In the genomic region with DNA sequence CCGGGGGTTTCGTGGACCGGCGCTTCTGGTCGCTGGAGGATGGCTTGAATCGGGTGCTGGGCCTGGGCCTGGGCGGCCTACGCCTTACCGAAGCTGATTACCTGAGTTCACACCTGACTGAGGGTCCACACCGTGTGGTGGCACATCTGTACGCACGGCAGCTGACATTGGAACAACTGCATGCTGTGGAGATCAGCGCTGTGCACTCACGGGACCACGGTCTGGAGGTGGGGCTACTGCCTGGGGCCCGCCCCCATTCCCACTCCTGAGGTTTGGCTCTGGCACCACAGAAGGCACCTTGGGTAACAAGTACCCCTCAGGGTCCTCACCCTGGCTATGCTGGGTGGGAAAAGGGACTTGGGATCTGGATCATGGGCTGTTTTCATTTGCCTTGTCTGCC, we compare ENCODE assay signal across 9 mouse cellular contexts. TPM values are rescaled to one million over a fixed set of nuclear protein-coding genes. Genes with fewer than 3 reads are reported as not detected.
A peak's percentile ranks its signal among the peaks of the same experiment; 100 is the strongest.
DNase-seq lines count a peak whose midpoint lies in the region; ATAC-seq and TF ChIP-seq lines count a peak whose summit lies in the region.
"Had no signal": no experiment of that assay in that cellular context is flagged by ENCODE, and none has a peak within 500 bp of the region (broad histone marks: within the 10 kb centered on the region; RNA-seq: fewer than 3 reads in every experiment).

No protein-coding gene starts in this region.

- H3K4me1 ChIP-seq in heart, adult 2 months (ENCODE audit: control insufficient read depth, insufficient read depth, low read length): peaks cover 12% of the 10 kb centered on the region
- peaks cover 4 to 6% of the 10 kb centered on the region in 2 experiments; a peak in 3 of 4 replicates for H3K4me1 ChIP-seq in ES-E14 (ENCODE audit: control insufficient read depth in 2 of 2, insufficient read depth in 2 of 2, low read length in 2 of 2, poor library complexity in 1 of 2)
- H3K4me1 ChIP-seq in embryonic facial prominence, embryonic 14.5 days (ENCODE audit: control insufficient read depth, insufficient read depth, low read length): 0 out of 2 replicates have a peak, but pooled peaks cover 3% of the 10 kb centered on the region
- H3K4me1 ChIP-seq in hindbrain, embryonic 12.5 days: peaks cover 13% of the 10 kb centered on the region
- peaks cover 14% of the 10 kb centered on the region for H3K4me1 ChIP-seq in limb, embryonic 12.5 days (replicated peaks)
- H3K4me1 ChIP-seq in midbrain, embryonic 11.5 days (ENCODE audit: control insufficient read depth, insufficient read depth, low read length): peaks cover 7% of the 10 kb centered on the region

- H3K9me3 ChIP-seq in ES-E14 (ENCODE audit: control insufficient read depth, insufficient read depth, low read depth, low read length): no peaks in the 10 kb centered on the region
- no peaks in the 10 kb centered on the region for H3K9me3 ChIP-seq in embryonic facial prominence, embryonic 14.5 days (ENCODE audit: control insufficient read depth, low read length)
- no peaks in the 10 kb centered on the region for H3K9me3 ChIP-seq in hindbrain, embryonic 12.5 days (replicated peaks)
- H3K9me3 ChIP-seq in limb, embryonic 12.5 days: no peaks in the 10 kb centered on the region
- H3K9me3 ChIP-seq in midbrain, embryonic 11.5 days (ENCODE audit: control insufficient read depth, low read length): no peaks in the 10 kb centered on the region

- no peak; the same call in 1 of the 2 replicates for TF ChIP-seq POLR2A in heart, adult 2 months (IDR thresholded peaks at IDR 0.05; ENCODE audit: insufficient read depth, low read depth, low read length)

- intact Hi-C loops in heart, adult 2 months (cut with DNase I): loop anchor here (1.0 kb wide), 1 partner anchor 24 kb away; no protein-coding TSS in a partner anchor
- intact Hi-C loops in heart, postnatal 25 days (cut with DNase I): loop anchor here (2.0 kb wide), 1 partner anchor 23 kb away; no protein-coding TSS in a partner anchor

- ATAC-seq in embryonic facial prominence, embryonic 14.5 days (ENCODE audit: low read depth): peak; percentile 74
- peak; percentile 70 for ATAC-seq in hindbrain, embryonic 12.5 days (ENCODE audit: low FRiP score)
- peak; percentile 50 for ATAC-seq in limb, embryonic 12.5 days (ENCODE audit: insufficient number of reproducible peaks, insufficient read depth, low FRiP score, low TSS enrichment, low read depth)
- peak; percentile 65 for ATAC-seq in midbrain, embryonic 11.5 days (ENCODE audit: low FRiP score)

- 3% methylated on average over 16 of the region's 16 CpGs for WGBS in heart, adult 2 months
- 2% methylated on average over 16 of the region's 16 CpGs for WGBS in embryonic facial prominence, embryonic 14.5 days
- WGBS in hindbrain, embryonic 12.5 days: 5% methylated on average over 16 of the region's 16 CpGs
- WGBS in limb, embryonic 12.5 days: 3% methylated on average over 16 of the region's 16 CpGs
- WGBS in midbrain, embryonic 11.5 days: 4% methylated on average over 16 of the region's 16 CpGs

- TF ChIP-seq CTCF in heart, adult 2 months (IDR thresholded peaks at IDR 0.05): no peak

- no peak for TF ChIP-seq EP300 in heart, adult 2 months (IDR thresholded peaks at IDR 0.05; ENCODE audit: insufficient read depth, low read depth, low read length)

- H3K4me2 ChIP-seq in embryonic facial prominence, embryonic 14.5 days (ENCODE audit: low read depth, low read length): peak overlapping the region; percentile 76
- peak overlapping the region; percentile 94 for H3K4me2 ChIP-seq in hindbrain, embryonic 12.5 days (replicated peaks)
- H3K4me2 ChIP-seq in limb, embryonic 12.5 days: peak overlapping the region; percentile 89
- H3K4me2 ChIP-seq in midbrain, embryonic 11.5 days: peak overlapping the region; percentile 98

- no peaks in the 10 kb centered on the region for H3K27me3 ChIP-seq in heart, adult 2 months (ENCODE audit: control insufficient read depth, insufficient read depth, low read length)
- H3K27me3 ChIP-seq in embryonic facial prominence, embryonic 14.5 days (replicated peaks; ENCODE audit: control insufficient read depth, insufficient read depth, low read length): no peaks in the 10 kb centered on the region
- H3K27me3 ChIP-seq in hindbrain, embryonic 12.5 days: no peaks in the 10 kb centered on the region
- no peaks in the 10 kb centered on the region for H3K27me3 ChIP-seq in limb, embryonic 12.5 days
- no peaks in the 10 kb centered on the region for H3K27me3 ChIP-seq in midbrain, embryonic 11.5 days (ENCODE audit: control insufficient read depth, insufficient read depth, low read length)

- H3K27ac ChIP-seq in heart, adult 2 months: peak overlapping the region; percentile 82
- peak overlapping the region; percentile 42; the same call in 1 of the 2 replicates for H3K27ac ChIP-seq in ES-E14 (ENCODE audit: insufficient read depth, low read depth, low read length, poor library complexity, severe bottlenecking)
- peak overlapping the region; percentile 83 for H3K27ac ChIP-seq in embryonic facial prominence, embryonic 14.5 days (replicated peaks; ENCODE audit: low read depth, low read length)
- H3K27ac ChIP-seq in hindbrain, embryonic 12.5 days: peak overlapping the region; percentile 85
- peak overlapping the region; percentile 89 for H3K27ac ChIP-seq in limb, embryonic 12.5 days
- peak overlapping the region; percentile 28; the same call in 1 of the 2 replicates for H3K27ac ChIP-seq in midbrain, embryonic 11.5 days (ENCODE audit: low read depth, low read length)

- no peaks in the 10 kb centered on the region for H3K36me3 ChIP-seq in heart, adult 2 months (ENCODE audit: control insufficient read depth, insufficient read depth, low read length)
- peaks cover 38% of the 10 kb centered on the region for H3K36me3 ChIP-seq in ES-E14 (ENCODE audit: control insufficient read depth, insufficient read depth, low read length, poor library complexity, severe bottlenecking)
- peaks cover 75% of the 10 kb centered on the region for H3K36me3 ChIP-seq in embryonic facial prominence, embryonic 14.5 days (ENCODE audit: control insufficient read depth, insufficient read depth, low read length)
- peaks cover 73% of the 10 kb centered on the region for H3K36me3 ChIP-seq in hindbrain, embryonic 12.5 days
- H3K36me3 ChIP-seq in limb, embryonic 12.5 days: peaks cover 82% of the 10 kb centered on the region
- H3K36me3 ChIP-seq in midbrain, embryonic 11.5 days (ENCODE audit: control insufficient read depth, insufficient read depth, low read length): peaks cover 5% of the 10 kb centered on the region; the same call in 1 of the 2 replicates

- no peaks in the 10 kb centered on the region; the same call in 1 of the 2 replicates for H3K79me2 ChIP-seq in heart, adult 2 months (replicated peaks; ENCODE audit: control insufficient read depth, insufficient read depth, low read length)

- peak overlapping the region; percentile 88 for H3K9ac ChIP-seq in heart, adult 2 months (ENCODE audit: low read depth, low read length)
- H3K9ac ChIP-seq in ES-E14 (ENCODE audit: insufficient read depth, low read depth, low read length, poor library complexity, severe bottlenecking): peak overlapping the region; percentile 90
- H3K9ac ChIP-seq in embryonic facial prominence, embryonic 14.5 days (ENCODE audit: low read depth, low read length): peak overlapping the region; percentile 92
- peak overlapping the region; percentile 94 for H3K9ac ChIP-seq in hindbrain, embryonic 12.5 days
- peak overlapping the region; percentile 89 for H3K9ac ChIP-seq in limb, embryonic 12.5 days (replicated peaks)
- peak overlapping the region; percentile 83 for H3K9ac ChIP-seq in midbrain, embryonic 11.5 days (ENCODE audit: low read length)

- H3K4me3 ChIP-seq in heart, adult 2 months: peak overlapping the region; percentile 83
- peak overlapping the region; percentile 84 to 93 for H3K4me3 ChIP-seq in ES-E14 (ENCODE audit: insufficient read depth in 1 of 2, low read depth in 1 of 2, low read length in 2 of 2, poor library complexity in 1 of 2, severe bottlenecking in 1 of 2)
- peak overlapping the region; percentile 82 for H3K4me3 ChIP-seq in embryonic facial prominence, embryonic 14.5 days (ENCODE audit: low read depth, low read length)
- H3K4me3 ChIP-seq in hindbrain, embryonic 12.5 days: peak overlapping the region; percentile 89
- H3K4me3 ChIP-seq in limb, embryonic 12.5 days (replicated peaks): peak overlapping the region; percentile 92
- peak overlapping the region; percentile 84 for H3K4me3 ChIP-seq in midbrain, embryonic 11.5 days (ENCODE audit: low read depth, low read length)

- in situ Hi-C loops in ES-E14 (cut with MboI; ENCODE audit: low sequenced_read_pairs in 2 of 2, unreplicated experiment in 2 of 2): no loop called here

- DNase-seq in heart, adult 2 months: peak in 1 of 2 experiments; percentile 36
- DNase-seq in heart, postnatal 25 days (ENCODE audit: low spot score): no peak
- DNase-seq in ES-E14 (ENCODE audit: low read depth, low spot score): peak; percentile 29
- DNase-seq in embryonic facial prominence, embryonic 14.5 days (ENCODE audit: low spot score): peak; percentile 62
- no peak for DNase-seq in midbrain, embryonic 11.5 days (ENCODE audit: low spot score, missing footprints)
- DNase-seq in B cell, adult 2 months: no peak

RNA-seq across cellular contexts. Expression of gene Nudt16l1, which starts 0.9 kb away (rescaled TPM):
- 10 to 100 TPM; 16.7 to 17.1 TPM for total RNA-seq in heart, adult 2 months (2021)
- 38.9 and 44.5 TPM in 2 replicates for polyA plus RNA-seq in heart, adult 2 months (2012; rRNA removed)
- 10 to 100 TPM; 20.5 to 24.3 TPM for total RNA-seq in heart, postnatal 25 days (2021)
- total RNA-seq in ES-E14 (2012; rRNA removed): 39.6 and 40.0 TPM in 2 replicates
- polyA plus RNA-seq in embryonic facial prominence, embryonic 14.5 days (2014; fragmentation: Nextera tagmentation; extraction: Ambion mirVana): 143 and 162 TPM in 2 replicates
- 121 and 134 TPM in 2 replicates for polyA plus RNA-seq in hindbrain, embryonic 12.5 days (2016; fragmentation: Nextera tagmentation; extraction: Ambion mirVana)
- polyA plus RNA-seq in limb, embryonic 12.5 days (2016; fragmentation: Nextera tagmentation; extraction: Ambion mirVana): 168 and 171 TPM in 2 replicates
- 120 and 132 TPM in 2 replicates for polyA plus RNA-seq in midbrain, embryonic 11.5 days (2014; fragmentation: Nextera tagmentation; extraction: Ambion mirVana)

RNA-seq across cellular contexts. Expression of gene Anks3, which starts 24.6 kb away (rescaled TPM):
- total RNA-seq in heart, adult 2 months (2021): 10 to 100 TPM; 11.4 to 12.7 TPM
- polyA plus RNA-seq in heart, adult 2 months (2012; rRNA removed): 21.3 and 30.4 TPM in 2 replicates
- total RNA-seq in heart, postnatal 25 days (2021): 10 to 100 TPM; 13.8 to 14.1 TPM
- total RNA-seq in ES-E14 (2012; rRNA removed): 34.9 and 46.7 TPM in 2 replicates
- 48.3 and 53.9 TPM in 2 replicates for polyA plus RNA-seq in embryonic facial prominence, embryonic 14.5 days (2014; fragmentation: Nextera tagmentation; extraction: Ambion mirVana)
- polyA plus RNA-seq in hindbrain, embryonic 12.5 days (2016; fragmentation: Nextera tagmentation; extraction: Ambion mirVana): 66.7 and 68.0 TPM in 2 replicates
- 63.0 and 67.6 TPM in 2 replicates for polyA plus RNA-seq in limb, embryonic 12.5 days (2016; fragmentation: Nextera tagmentation; extraction: Ambion mirVana)
- 39.8 and 42.4 TPM in 2 replicates for polyA plus RNA-seq in midbrain, embryonic 11.5 days (2014; fragmentation: Nextera tagmentation; extraction: Ambion mirVana)

RNA-seq across cellular contexts. Expression of gene Mgrn1, which starts 53.4 kb away (rescaled TPM):
- 100 to 1,000 TPM; 148 to 168 TPM for total RNA-seq in heart, adult 2 months (2021)
- 274 and 284 TPM in 2 replicates for polyA plus RNA-seq in heart, adult 2 months (2012; rRNA removed)
- total RNA-seq in heart, postnatal 25 days (2021): 100 to 1,000 TPM; 147 to 148 TPM
- total RNA-seq in ES-E14 (2012; rRNA removed): 24.0 and 25.7 TPM in 2 replicates
- 76.2 and 87.8 TPM in 2 replicates for polyA plus RNA-seq in embryonic facial prominence, embryonic 14.5 days (2014; fragmentation: Nextera tagmentation; extraction: Ambion mirVana)
- 91.1 and 94.0 TPM in 2 replicates for polyA plus RNA-seq in hindbrain, embryonic 12.5 days (2016; fragmentation: Nextera tagmentation; extraction: Ambion mirVana)
- 87.1 and 87.5 TPM in 2 replicates for polyA plus RNA-seq in limb, embryonic 12.5 days (2016; fragmentation: Nextera tagmentation; extraction: Ambion mirVana)
- 63.8 and 66.9 TPM in 2 replicates for polyA plus RNA-seq in midbrain, embryonic 11.5 days (2014; fragmentation: Nextera tagmentation; extraction: Ambion mirVana)

RNA-seq across cellular contexts. Expression of gene Sept12, which starts 58.2 kb away (rescaled TPM):
- not detected for total RNA-seq in heart, adult 2 months (2021)
- 0.20 and 0.23 TPM in 2 replicates for polyA plus RNA-seq in heart, adult 2 months (2012; rRNA removed)
- not detected for total RNA-seq in heart, postnatal 25 days (2021)
- 0.13 and 0.16 TPM in 2 replicates for total RNA-seq in ES-E14 (2012; rRNA removed)
- 0.22 TPM in 1 of 2 replicates, not detected in the other for polyA plus RNA-seq in embryonic facial prominence, embryonic 14.5 days (2014; fragmentation: Nextera tagmentation; extraction: Ambion mirVana)
- polyA plus RNA-seq in hindbrain, embryonic 12.5 days (2016; fragmentation: Nextera tagmentation; extraction: Ambion mirVana): not detected in 2 replicates
- polyA plus RNA-seq in limb, embryonic 12.5 days (2016; fragmentation: Nextera tagmentation; extraction: Ambion mirVana): 0.08 TPM in 1 of 2 replicates, not detected in the other
- polyA plus RNA-seq in midbrain, embryonic 11.5 days (2014; fragmentation: Nextera tagmentation; extraction: Ambion mirVana): not detected in 2 replicates
- polyA plus RNA-seq: brain, embryonic 14.5 days had no signal

RNA-seq across cellular contexts. Expression of gene Ubald1, which starts 59.3 kb away (rescaled TPM):
- total RNA-seq in heart, adult 2 months (2021): 10 to 100 TPM; 17.2 to 18.3 TPM
- 18.2 and 24.5 TPM in 2 replicates for polyA plus RNA-seq in heart, adult 2 months (2012; rRNA removed)
- 10 to 100 TPM; 20.2 to 20.9 TPM for total RNA-seq in heart, postnatal 25 days (2021)
- 26.7 and 41.3 TPM in 2 replicates for total RNA-seq in ES-E14 (2012; rRNA removed)
- polyA plus RNA-seq in embryonic facial prominence, embryonic 14.5 days (2014; fragmentation: Nextera tagmentation; extraction: Ambion mirVana): 36.3 and 39.0 TPM in 2 replicates
- 38.8 and 40.6 TPM in 2 replicates for polyA plus RNA-seq in hindbrain, embryonic 12.5 days (2016; fragmentation: Nextera tagmentation; extraction: Ambion mirVana)
- 31.5 and 35.3 TPM in 2 replicates for polyA plus RNA-seq in limb, embryonic 12.5 days (2016; fragmentation: Nextera tagmentation; extraction: Ambion mirVana)
- 22.1 and 22.2 TPM in 2 replicates for polyA plus RNA-seq in midbrain, embryonic 11.5 days (2014; fragmentation: Nextera tagmentation; extraction: Ambion mirVana)

Comparison
In these comparisons a context has a peak if more than half of its experiments do, and no peak if none do; other contexts are left out.
1. DNase-seq: peak in ES-E14 (single experiment) and embryonic facial prominence, embryonic 14.5 days (single experiment); none in heart, postnatal 25 days (single experiment), midbrain, embryonic 11.5 days (single experiment) and B cell, adult 2 months (0 of 2).
2. H3K27ac ChIP-seq: peak in every context shown above with its lines; median percentile 89 in limb, embryonic 12.5 days; 85 in hindbrain, embryonic 12.5 days; 83 in embryonic facial prominence, embryonic 14.5 days; 82 in heart, adult 2 months; 42 in ES-E14; 28 in midbrain, embryonic 11.5 days.
3. Peak in every context shown above with its lines, with median percentiles within 50 percentile points of each other: H3K4me3 ChIP-seq, H3K9ac ChIP-seq, ATAC-seq and H3K4me2 ChIP-seq.